8 mouse cellular contexts compared by ENCODE assay signal in the genomic region with DNA sequence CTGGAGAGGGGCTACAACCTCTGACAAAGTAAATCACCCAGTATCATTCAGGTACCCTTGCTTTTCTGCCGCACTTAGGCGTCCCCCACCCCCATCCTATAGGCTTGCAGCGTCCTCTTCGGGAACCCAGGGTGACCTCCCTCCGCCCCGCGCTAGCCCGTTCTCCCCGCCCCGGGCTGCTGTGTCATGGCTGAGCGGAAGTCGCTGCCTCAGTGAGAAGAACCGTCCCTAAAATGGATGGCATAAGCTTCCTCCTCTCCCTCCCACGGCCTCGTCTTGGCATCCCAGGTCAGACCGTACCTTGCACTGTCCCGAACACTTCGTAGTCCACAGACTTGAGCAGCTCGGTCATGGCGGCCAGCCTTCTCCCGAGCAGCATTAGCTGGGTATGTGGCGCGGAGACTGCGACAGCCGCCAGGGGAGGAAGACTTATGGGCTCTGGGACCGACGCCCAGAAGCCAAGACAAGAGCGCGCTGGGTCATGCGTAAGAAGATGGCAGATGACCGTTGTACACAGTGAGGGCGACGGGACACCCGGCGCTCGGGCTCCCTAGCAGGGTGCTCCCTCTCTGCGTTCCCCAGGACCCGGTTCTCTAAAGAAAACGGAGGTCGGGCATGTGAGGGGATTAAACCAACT. TPM values are rescaled to one million over a fixed set of nuclear protein-coding genes. Genes with fewer than 3 reads are reported as not detected.
DNase-seq lines count a peak whose midpoint lies in the region; ATAC-seq and TF ChIP-seq lines count a peak whose summit lies in the region.

A gene (minus strand): TSS at position 587 of the 637 bp plus-strand sequence.

- 2% methylated on average over 40 of the region's 40 CpGs for WGBS in bone marrow, adult 2 months
- WGBS in embryonic facial prominence, embryonic 14.5 days, result 1% methylated on average over 40 of the region's 40 CpGs
- WGBS in heart, adult 2 months, result under 1% methylated on average over 40 of the region's 40 CpGs
- WGBS in kidney, adult 2 months, result under 1% methylated on average over 40 of the region's 40 CpGs
- WGBS in limb, embryonic 11.5 days, result 0% methylated on average over 40 of the region's 40 CpGs
- under 1% methylated on average over 40 of the region's 40 CpGs for WGBS in midbrain, embryonic 13.5 days
- under 1% methylated on average over 40 of the region's 40 CpGs for WGBS in small intestine, adult 2 months

- peak; percentile 53; the same call in 1 of the 2 replicates for TF ChIP-seq POLR2A in bone marrow, adult 2 months (IDR thresholded peaks at IDR 0.05; ENCODE audit: borderline replicate concordance, control insufficient read depth, low read depth, low read length)
- TF ChIP-seq POLR2A in heart, adult 2 months (IDR thresholded peaks at IDR 0.05; ENCODE audit: insufficient read depth, low read depth, low read length), result peak; percentile 84; the same call in 1 of the 2 replicates
- TF ChIP-seq POLR2A in kidney, adult 2 months (IDR thresholded peaks at IDR 0.05; ENCODE audit: low read depth, low read length), result no peak
- no peak for TF ChIP-seq POLR2A in small intestine, adult 2 months (IDR thresholded peaks at IDR 0.05; ENCODE audit: low read depth, low read length)

- intact Hi-C loops in heart, adult 2 months (cut with DNase I), result loop anchor here (5.0 kb wide), 3 partner anchors 47 to 177 kb away; a partner anchor contains a TSS

- no peak for TF ChIP-seq CTCF in bone marrow, adult 2 months (IDR thresholded peaks at IDR 0.05; ENCODE audit: control insufficient read depth, insufficient read depth, low read length)
- TF ChIP-seq CTCF in heart, adult 2 months (IDR thresholded peaks at IDR 0.05), result peak; percentile 66
- no peak for TF ChIP-seq CTCF in kidney, adult 2 months (conservative IDR thresholded peaks at IDR 0.05; ENCODE audit: insufficient read depth, insufficient read length, low read depth, low read length)
- TF ChIP-seq CTCF in small intestine, adult 2 months (IDR thresholded peaks at IDR 0.05; ENCODE audit: extremely low read depth, insufficient read length, insufficient replicate concordance, low read depth, low read length), result 0 out of 2 replicates have a peak, but pooled peaks have one; percentile 12

- H3K4me1 ChIP-seq in bone marrow, adult 2 months (ENCODE audit: control insufficient read depth, insufficient read depth, low read length), result no peaks in the 10 kb centered on the region
- H3K4me1 ChIP-seq in embryonic facial prominence, embryonic 14.5 days (ENCODE audit: control insufficient read depth, insufficient read depth, low read length), result no peaks in the 10 kb centered on the region
- no peaks in the 10 kb centered on the region; the same call in 1 of the 2 replicates for H3K4me1 ChIP-seq in heart, adult 2 months (ENCODE audit: control insufficient read depth, insufficient read depth, low read length)
- H3K4me1 ChIP-seq in kidney, adult 2 months (ENCODE audit: control insufficient read depth, insufficient read depth, low read length), result peaks cover 7% of the 10 kb centered on the region
- no peaks in the 10 kb centered on the region for H3K4me1 ChIP-seq in limb, embryonic 11.5 days (ENCODE audit: control insufficient read depth, insufficient read depth, low read length)
- no peaks in the 10 kb centered on the region for H3K4me1 ChIP-seq in midbrain, embryonic 13.5 days (replicated peaks)
- no peaks in the 10 kb centered on the region; the same call in 1 of the 2 replicates for H3K4me1 ChIP-seq in small intestine, adult 2 months (ENCODE audit: control insufficient read depth, insufficient read depth, insufficient read length, low read length)

- no peaks in the 10 kb centered on the region for H3K36me3 ChIP-seq in embryonic facial prominence, embryonic 14.5 days (ENCODE audit: control insufficient read depth, insufficient read depth, low read length)
- H3K36me3 ChIP-seq in heart, adult 2 months (ENCODE audit: control insufficient read depth, insufficient read depth, low read length), result peaks cover 2% of the 10 kb centered on the region
- no peaks in the 10 kb centered on the region for H3K36me3 ChIP-seq in kidney, adult 2 months (ENCODE audit: control insufficient read depth, insufficient read depth, low read length)
- H3K36me3 ChIP-seq in limb, embryonic 11.5 days (ENCODE audit: control insufficient read depth, insufficient read depth, low read length), result no peaks in the 10 kb centered on the region
- no peaks in the 10 kb centered on the region for H3K36me3 ChIP-seq in midbrain, embryonic 13.5 days
- H3K36me3 ChIP-seq in small intestine, adult 2 months (ENCODE audit: control insufficient read depth, insufficient read depth, low read length), result no peaks in the 10 kb centered on the region

- peak; percentile 98 for ATAC-seq in embryonic facial prominence, embryonic 14.5 days (ENCODE audit: low read depth)
- peak; percentile 96 for ATAC-seq in limb, embryonic 11.5 days (ENCODE audit: insufficient number of reproducible peaks, low FRiP score, low TSS enrichment, low read depth)
- peak; percentile 98 for ATAC-seq in midbrain, embryonic 13.5 days

- H3K27ac ChIP-seq in bone marrow, adult 2 months (ENCODE audit: control insufficient read depth, insufficient read depth, low read depth, low read length, poor library complexity), result peak within 1 kb of the TSS; percentile 72
- peak within 1 kb of the TSS; percentile 66 for H3K27ac ChIP-seq in embryonic facial prominence, embryonic 14.5 days (replicated peaks; ENCODE audit: low read depth, low read length)
- H3K27ac ChIP-seq in heart, adult 2 months, result peak within 1 kb of the TSS; percentile 96
- H3K27ac ChIP-seq in kidney, adult 2 months (ENCODE audit: insufficient read depth, low read depth, low read length), result peak within 1 kb of the TSS; percentile 98
- no peak within 1 kb of the TSS; the same call in 1 of the 2 replicates for H3K27ac ChIP-seq in limb, embryonic 11.5 days (replicated peaks; ENCODE audit: low read depth, low read length)
- peak within 1 kb of the TSS; percentile 83 for H3K27ac ChIP-seq in midbrain, embryonic 13.5 days
- peak within 1 kb of the TSS; percentile 90 for H3K27ac ChIP-seq in small intestine, adult 2 months (ENCODE audit: insufficient read depth, low read depth, low read length)

- H3K9ac ChIP-seq in embryonic facial prominence, embryonic 14.5 days (ENCODE audit: low read depth, low read length), result peak within 1 kb of the TSS; percentile 81
- peak within 1 kb of the TSS; percentile 73 for H3K9ac ChIP-seq in heart, adult 2 months (ENCODE audit: low read depth, low read length)
- H3K9ac ChIP-seq in limb, embryonic 11.5 days (ENCODE audit: low read length), result peak within 1 kb of the TSS; percentile 83
- peak within 1 kb of the TSS; percentile 86 for H3K9ac ChIP-seq in midbrain, embryonic 13.5 days (replicated peaks)

- H3K27me3 ChIP-seq in embryonic facial prominence, embryonic 14.5 days (replicated peaks; ENCODE audit: control insufficient read depth, insufficient read depth, low read length), result no peaks in the 10 kb centered on the region
- no peaks in the 10 kb centered on the region for H3K27me3 ChIP-seq in heart, adult 2 months (ENCODE audit: control insufficient read depth, insufficient read depth, low read length)
- H3K27me3 ChIP-seq in kidney, adult 2 months (replicated peaks; ENCODE audit: control insufficient read depth, insufficient read depth, low read length), result no peaks in the 10 kb centered on the region
- H3K27me3 ChIP-seq in limb, embryonic 11.5 days (ENCODE audit: control insufficient read depth, insufficient read depth, low read length), result no peaks in the 10 kb centered on the region
- H3K27me3 ChIP-seq in midbrain, embryonic 13.5 days, result no peaks in the 10 kb centered on the region
- no peaks in the 10 kb centered on the region for H3K27me3 ChIP-seq in small intestine, adult 2 months (ENCODE audit: control insufficient read depth, insufficient read depth, low read length)

- peak within 1 kb of the TSS; percentile 62 for H3K4me2 ChIP-seq in embryonic facial prominence, embryonic 14.5 days (ENCODE audit: low read depth, low read length)
- H3K4me2 ChIP-seq in limb, embryonic 11.5 days (ENCODE audit: low read depth, severe bottlenecking), result peak within 1 kb of the TSS; percentile 60
- H3K4me2 ChIP-seq in midbrain, embryonic 13.5 days (replicated peaks), result peak within 1 kb of the TSS; percentile 63

- peak; percentile 93 for DNase-seq in 3134 (ENCODE audit: extremely low read depth, insufficient read length, low spot score)
- DNase-seq in embryonic facial prominence, embryonic 14.5 days (ENCODE audit: low spot score), result peak; percentile 89
- peak; percentile 91 to 92 for DNase-seq in heart, adult 2 months
- peak; percentile 92 for DNase-seq in kidney, adult 2 months
- DNase-seq in limb, embryonic 11.5 days (ENCODE audit: low spot score), result peak; percentile 87

- no peaks in the 10 kb centered on the region for H3K9me3 ChIP-seq in embryonic facial prominence, embryonic 14.5 days (ENCODE audit: control insufficient read depth, low read length)
- no peaks in the 10 kb centered on the region for H3K9me3 ChIP-seq in limb, embryonic 11.5 days (ENCODE audit: control insufficient read depth, low read length)
- H3K9me3 ChIP-seq in midbrain, embryonic 13.5 days, result no peaks in the 10 kb centered on the region

- no peaks in the 10 kb centered on the region for H3K79me2 ChIP-seq in heart, adult 2 months (replicated peaks; ENCODE audit: control insufficient read depth, insufficient read depth, low read length)

- TF ChIP-seq EP300 in heart, adult 2 months (IDR thresholded peaks at IDR 0.05; ENCODE audit: insufficient read depth, low read depth, low read length), result peak; percentile 85

- H3K4me3 ChIP-seq in bone marrow, adult 2 months (replicated peaks; ENCODE audit: control insufficient read depth, low read depth, low read length), result peak within 1 kb of the TSS; percentile 97
- H3K4me3 ChIP-seq in embryonic facial prominence, embryonic 14.5 days (ENCODE audit: low read depth, low read length), result peak within 1 kb of the TSS; percentile 61
- H3K4me3 ChIP-seq in heart, adult 2 months, result peak within 1 kb of the TSS; percentile 55
- peak within 1 kb of the TSS; percentile 94 for H3K4me3 ChIP-seq in kidney, adult 2 months (ENCODE audit: insufficient read depth, low read depth, low read length)
- H3K4me3 ChIP-seq in limb, embryonic 11.5 days (ENCODE audit: low read depth, low read length), result peak within 1 kb of the TSS; percentile 64
- peak within 1 kb of the TSS; percentile 74 for H3K4me3 ChIP-seq in midbrain, embryonic 13.5 days (replicated peaks)
- H3K4me3 ChIP-seq in small intestine, adult 2 months (ENCODE audit: low read depth, low read length), result peak within 1 kb of the TSS; percentile 99

RNA-seq across cellular contexts. Expression of the gene that starts here (rescaled TPM):
- polyA plus RNA-seq in bone marrow, adult 2 months (2011; ENCODE audit: insufficient read depth, insufficient read length, low replicate concordance, missing spikeins), result 2.4 and 4.2 TPM in 2 replicates
- polyA plus RNA-seq in embryonic facial prominence, embryonic 14.5 days (2014; fragmentation: Nextera tagmentation; extraction: Ambion mirVana), result 13.4 and 16.7 TPM in 2 replicates
- 10 to 100 TPM; 80.7 to 90.3 TPM for total RNA-seq in heart, adult 2 months (2021)
- 48.7 and 57.8 TPM in 2 replicates for polyA plus RNA-seq in heart, adult 2 months (2012; rRNA removed)
- 20.8 and 29.1 TPM in 2 replicates for polyA plus RNA-seq in kidney, adult 2 months (2012; rRNA removed)
- 3.9 and 6.2 TPM in 2 replicates for polyA plus RNA-seq in limb, embryonic 11.5 days (2014; fragmentation: Nextera tagmentation; extraction: Ambion mirVana)
- polyA plus RNA-seq in midbrain, embryonic 13.5 days (2015; fragmentation: Nextera tagmentation; extraction: Ambion mirVana), result 13.1 and 14.8 TPM in 2 replicates
- polyA plus RNA-seq in small intestine, adult 2 months (2012; rRNA removed), result 0.94 and 1.2 TPM in 2 replicates

Comparison
In these comparisons a context has a peak if more than half of its experiments do, and no peak if none do; other contexts are left out.
1. CTCF ChIP-seq: peak in heart, adult 2 months (single experiment) and small intestine, adult 2 months (single experiment); none in bone marrow, adult 2 months (single experiment) and kidney, adult 2 months (single experiment).
2. POLR2A ChIP-seq: peak in bone marrow, adult 2 months (single experiment) and heart, adult 2 months (single experiment); none in kidney, adult 2 months (single experiment) and small intestine, adult 2 months (single experiment).
3. Peak in every context shown above with its lines, with median percentiles within 50 percentile points of each other: DNase-seq, H3K4me3 ChIP-seq, ATAC-seq, H3K4me2 ChIP-seq and H3K9ac ChIP-seq.